Mouse (Mus musculus) embryonic fibroblast, embryonic 13.5 days (primary cell): ENCODE data around the gene Tcf20. TPM values are rescaled to one million over a fixed set of nuclear protein-coding genes. Genes with fewer than 3 reads are reported as not detected.
"Not testable (repeated sequence)": the region's sequence is repeated elsewhere in the genome, so short reads cannot be mapped to it uniquely, and the experiment has no call there.

ENCODE experiments used
- H3K27ac ChIP-seq: 2 replicates; pipeline ENCODE4 v1.5.1; 2012; ENCODE audit warnings: low read length, control low read depth, inconsistent platforms; ENCODE audit not compliant: insufficient read depth
- H3K4me1 ChIP-seq: 2 replicates; pipeline ENCODE4 v1.6.1; 2011; ENCODE audit warnings: low read length; ENCODE audit not compliant: control insufficient read depth, insufficient read depth
- H3K4me3 ChIP-seq: 2 replicates; pipeline ENCODE4 v1.5.1; 2011; ENCODE audit warnings: mild to moderate bottlenecking, control low read depth, low read length; ENCODE audit not compliant: insufficient read depth
- CTCF ChIP-seq: IDR thresholded peaks from 2 replicates; pipeline ENCODE4 v1.5.1; 2011; ENCODE audit warnings: mild to moderate bottlenecking, control low read depth, low read length, moderate library complexity, borderline replicate concordance; ENCODE audit not compliant: insufficient read depth
- POLR2A ChIP-seq: IDR thresholded peaks from 2 replicates; pipeline ENCODE4 v1.6.1; 2011; ENCODE audit warnings: low read depth, mild to moderate bottlenecking, control low read depth, low read length, moderate library complexity
- polyA plus RNA-seq: library from polyadenylated mRNA; stranded (reverse); fragments of >200 nt; gene quantifications from 2 replicates; pipeline ENCODE4 v1.2.4, GENCODE M21; 2011; ENCODE audit warnings: low read depth; ENCODE audit not compliant: missing spikeins, insufficient read length

Tcf20 gene
- polyA plus RNA-seq, 1 experiment = 56.9 TPM

GRCm38 (mm10) chr15:82890470-82890869 is 97.2 kb downstream of the Tcf20 start:
- TF ChIP-seq POLR2A = no peak
- TF ChIP-seq CTCF = no peak
- H3K4me3 ChIP-seq = no peak overlapping the region
- H3K4me1 ChIP-seq = no peaks in the 10 kb centered on the region; the same call in 1 of the 2 replicates
- H3K27ac ChIP-seq = no peak overlapping the region

GRCm38 (mm10) chr15:82889426-82889825 is 98.2 kb downstream of the Tcf20 start:
- no peak for TF ChIP-seq POLR2A
- TF ChIP-seq CTCF = no peak
- Histone ChIP-seq H3K4me3 (no peak overlapping the region), H3K4me1 (no peaks in the 10 kb centered on the region; the same call in 1 of the 2 replicates), H3K27ac (no peak overlapping the region)

- no peaks in the 10 kb centered on the region; the same call in 1 of the 2 replicates for H3K4me1 ChIP-seq
- TF ChIP-seq POLR2A (no peak), CTCF (no peak)
- no peak overlapping the region for H3K27ac ChIP-seq
- H3K4me3 ChIP-seq = no peak overlapping the region
These were observed 99.2 kb downstream of the Tcf20 start for GRCm38 (mm10) chr15:82888466-82888865.

GRCm38 (mm10) chr15:82877309-82877708 is 110.4 kb downstream of the Tcf20 start:
- H3K4me3 ChIP-seq = no peak overlapping the region
- H3K27ac ChIP-seq = no peak overlapping the region
- TF ChIP-seq POLR2A = no peak
- TF ChIP-seq CTCF = no peak
- peaks cover 2% of the 10 kb centered on the region; the same call in 1 of the 2 replicates for H3K4me1 ChIP-seq

- H3K4me3 ChIP-seq = no peak overlapping the region
- H3K4me1 ChIP-seq = peaks cover 2% of the 10 kb centered on the region; the same call in 1 of the 2 replicates
- no peak overlapping the region for H3K27ac ChIP-seq
- no peak for TF ChIP-seq CTCF
- no peak for TF ChIP-seq POLR2A
These were observed 110.8 kb downstream of the Tcf20 start for GRCm38 (mm10) chr15:82876863-82877262.

GRCm38 (mm10) chr15:82872037-82872436 is 115.6 kb downstream of the Tcf20 start:
- no peak overlapping the region for H3K27ac ChIP-seq
- TF ChIP-seq POLR2A = no peak
- TF ChIP-seq CTCF = no peak
- H3K4me1 ChIP-seq = no peaks in the 10 kb centered on the region
- no peak overlapping the region for H3K4me3 ChIP-seq

- not testable (repeated sequence) for H3K4me3 ChIP-seq, H3K27ac ChIP-seq
These were observed 121.4 kb downstream of the Tcf20 start for GRCm38 (mm10) chr15:82866286-82866685.

GRCm38 (mm10) chr15:82863674-82864073 is 124.0 kb downstream of the Tcf20 start:
- no peak for TF ChIP-seq CTCF
- TF ChIP-seq POLR2A = no peak
- no peak overlapping the region for H3K27ac ChIP-seq
- H3K4me1 ChIP-seq = no peaks in the 10 kb centered on the region
- H3K4me3 ChIP-seq = no peak overlapping the region

More at GRCm38 (mm10) chr15:82866286-82866685, 121.4 kb downstream of the Tcf20 start:
- not testable (repeated sequence) for H3K4me1 ChIP-seq

GRCm38 (mm10) chr15:82856652-82857378 is 130.9 kb downstream of the Tcf20 start:
- Histone ChIP-seq H3K4me1 (no peaks in the 10 kb centered on the region), H3K27ac (no peak overlapping the region), H3K4me3 (no peak overlapping the region)
- TF ChIP-seq CTCF (no peak), POLR2A (no peak)

GRCm38 (mm10) chr15:82856065-82856464 is 131.6 kb downstream of the Tcf20 start:
- H3K27ac ChIP-seq = no peak overlapping the region
- TF ChIP-seq CTCF (no peak), POLR2A (no peak)
- H3K4me3 ChIP-seq = no peak overlapping the region
- H3K4me1 ChIP-seq = no peaks in the 10 kb centered on the region

GRCm38 (mm10) chr15:82839146-82839545 is 148.5 kb downstream of the Tcf20 start:
- H3K4me3 ChIP-seq = no peak overlapping the region
- no peak for TF ChIP-seq POLR2A
- H3K4me1 ChIP-seq = no peaks in the 10 kb centered on the region
- H3K27ac ChIP-seq = no peak overlapping the region

- TF ChIP-seq CTCF = no peak
- no peak for TF ChIP-seq POLR2A
- no peak overlapping the region for H3K4me3 ChIP-seq
- no peak overlapping the region for H3K27ac ChIP-seq
- no peaks in the 10 kb centered on the region for H3K4me1 ChIP-seq
These were observed 157.8 kb downstream of the Tcf20 start for GRCm38 (mm10) chr15:82829917-82830316.
